Mouse (Mus musculus) stomach, embryonic 16.5 days (tissue): ENCODE measurements around the gene Gm20662. TPM values are rescaled to one million over a fixed set of nuclear protein-coding genes. Genes with fewer than 3 reads are reported as not detected.

Source experiments
- ATAC-seq: fragments of 200-750 bp; cut with Nextera tagmentation; 2 replicates; pipeline ENCODE4 v1.8.0; 2017; ENCODE audit warnings: moderate number of reproducible peaks, moderate TSS enrichment; ENCODE audit not compliant: insufficient read depth, low FRiP score
- H3K27ac ChIP-seq: fragments of 300-500 bp; sonication (generic); 2 replicates; pipeline ENCODE4 v1.5.1; 2014; ENCODE audit warnings: low read length
- H3K27me3 ChIP-seq: fragments of 300-500 bp; sonication (generic); 2 replicates; pipeline ENCODE4 v1.6.1; 2014; ENCODE audit warnings: low read length, control low read depth, mixed read lengths; ENCODE audit not compliant: control insufficient read depth, insufficient read depth
- H3K36me3 ChIP-seq: fragments of 300-500 bp; sonication (generic); 2 replicates; pipeline ENCODE4 v1.6.1; 2014; ENCODE audit warnings: low read length; ENCODE audit not compliant: control insufficient read depth, insufficient read depth
- H3K4me1 ChIP-seq: fragments of 300-500 bp; sonication (generic); 2 replicates; pipeline ENCODE4 v1.6.1; 2014; ENCODE audit warnings: low read length, control low read depth, mixed read lengths; ENCODE audit not compliant: control insufficient read depth, insufficient read depth
- H3K4me2 ChIP-seq: fragments of 300-500 bp; sonication (generic); 2 replicates; pipeline ENCODE4 v1.6.1; 2014; ENCODE audit warnings: low read depth, low read length, mixed read lengths
- H3K4me3 ChIP-seq: fragments of 300-500 bp; sonication (generic); replicated peaks from 2 replicates; pipeline ENCODE4 v1.5.1; 2014; ENCODE audit warnings: mild to moderate bottlenecking, low read length
- H3K9ac ChIP-seq: fragments of 300-500 bp; sonication (generic); 2 replicates; pipeline ENCODE4 v1.6.1; 2014; ENCODE audit warnings: low read length
- H3K9me3 ChIP-seq: fragments of 300-500 bp; sonication (generic); replicated peaks from 2 replicates; pipeline ENCODE4 v1.6.1; 2016; ENCODE audit warnings: low read length, control low read depth; ENCODE audit not compliant: control insufficient read depth
- WGBS: fragments of 180-500 bp; shearing (Covaris S2); extraction: QIAGEN DNeasy Blood & Tissue Kit; methylation state at CpG from one replicate; pipeline ENCODE4 v1.1.7; 2014; 5-methylcytosine and 5-hydroxymethylcytosine counted together
- polyA plus RNA-seq: library from polyadenylated mRNA; unstranded; fragments of >200 nt; fragmentation: Nextera tagmentation; extraction: Ambion mirVana; gene quantifications from 2 replicates; pipeline ENCODE4 v1.2.1, GENCODE M21; 2015

Gene Gm20662
- polyA plus RNA-seq, 1 experiment from 2014 or later = 0.67 TPM

DNA sequence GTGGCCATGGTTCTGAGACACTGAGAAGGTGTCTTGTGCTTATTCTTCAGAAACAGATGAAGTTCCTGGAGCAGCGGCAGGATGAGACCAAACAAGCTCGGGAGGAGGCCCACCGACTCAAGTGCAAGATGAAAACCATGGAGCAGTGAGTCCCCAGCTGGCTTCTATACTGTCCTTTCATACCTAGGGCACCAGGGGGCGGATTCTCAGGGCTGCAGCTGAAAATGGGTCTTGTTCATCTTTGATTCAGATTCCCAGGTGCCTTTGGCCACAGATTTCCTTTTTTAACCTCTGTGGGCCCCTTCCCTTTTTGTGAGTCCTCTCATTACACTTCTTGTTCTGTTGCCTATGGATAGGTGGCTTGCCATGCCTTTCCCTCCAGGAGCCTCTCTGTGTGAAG is 35.2 kb upstream of the Gm20662 start:
- H3K9me3 ChIP-seq = no peaks in the 10 kb centered on the region
- no peak overlapping the region for H3K9ac ChIP-seq
- no peak for ATAC-seq
- no peaks in the 10 kb centered on the region for H3K4me1 ChIP-seq
- H3K4me2 ChIP-seq = no peak overlapping the region
- H3K4me3 ChIP-seq = no peak overlapping the region
- 74% methylated on average over 4 of the region's 4 CpGs for WGBS
- H3K27ac ChIP-seq = no peak overlapping the region
- H3K27me3 ChIP-seq = no peaks in the 10 kb centered on the region
- H3K36me3 ChIP-seq = no peaks in the 10 kb centered on the region

DNA sequence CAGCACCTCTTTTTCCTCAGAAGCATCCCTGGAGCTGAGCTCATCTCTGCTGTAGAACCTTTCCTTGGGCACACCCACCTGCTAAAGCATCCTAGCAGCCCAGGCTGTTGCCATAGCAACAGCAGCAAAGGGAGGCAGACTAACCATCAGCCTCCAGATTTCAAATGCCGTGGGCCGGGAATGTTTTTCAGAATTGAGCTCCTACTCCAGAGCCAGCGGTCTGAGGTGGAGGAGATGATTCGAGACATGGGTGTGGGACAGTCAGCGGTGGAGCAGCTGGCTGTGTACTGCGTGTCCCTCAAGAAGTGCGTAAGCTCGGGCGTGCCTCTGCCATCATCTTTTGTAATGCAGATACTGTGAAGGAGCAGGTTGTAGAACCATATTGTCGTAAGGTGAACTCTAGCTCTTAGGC is 34.8 kb upstream of the Gm20662 start:
- H3K4me3 ChIP-seq = no peak overlapping the region
- H3K9ac ChIP-seq = no peak overlapping the region
- H3K9me3 ChIP-seq = no peaks in the 10 kb centered on the region
- H3K4me1 ChIP-seq = no peaks in the 10 kb centered on the region
- 84% methylated on average over 10 of the region's 10 CpGs for WGBS
- H3K27me3 ChIP-seq = no peaks in the 10 kb centered on the region
- ATAC-seq = no peak
- no peaks in the 10 kb centered on the region for H3K36me3 ChIP-seq
- H3K27ac ChIP-seq = no peak overlapping the region
- no peak overlapping the region for H3K4me2 ChIP-seq

DNA sequence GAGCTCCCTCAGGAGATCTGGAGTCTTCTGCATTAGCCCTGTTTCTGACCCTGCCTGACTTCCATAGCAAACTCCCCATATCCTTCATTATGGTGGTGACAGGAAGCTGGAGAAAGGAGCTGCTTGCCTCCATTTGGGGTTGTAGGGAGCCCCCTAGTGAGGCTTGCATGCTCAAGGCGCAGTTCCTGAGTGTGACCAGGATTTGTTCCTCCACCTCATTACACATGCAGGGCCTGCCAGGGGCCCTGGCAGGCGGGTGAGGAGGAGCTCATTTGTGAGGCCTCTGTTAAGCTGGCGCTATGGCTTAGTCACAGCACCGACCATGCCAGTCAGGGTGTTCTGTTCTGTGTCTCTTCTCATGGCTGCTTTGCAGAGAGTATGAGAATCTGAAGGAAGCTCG is 34.3 kb upstream of the Gm20662 start:
- H3K9me3 ChIP-seq = no peaks in the 10 kb centered on the region
- H3K27me3 ChIP-seq = no peaks in the 10 kb centered on the region
- peak; percentile 48; the same call in 1 of the 2 replicates for ATAC-seq
- no peak overlapping the region for H3K4me2 ChIP-seq
- H3K4me1 ChIP-seq = no peaks in the 10 kb centered on the region
- H3K4me3 ChIP-seq = no peak overlapping the region
- 50% methylated on average over 5 of the region's 5 CpGs for WGBS
- H3K9ac ChIP-seq = no peak overlapping the region
- H3K36me3 ChIP-seq = no peaks in the 10 kb centered on the region
- H3K27ac ChIP-seq = no peak overlapping the region

DNA sequence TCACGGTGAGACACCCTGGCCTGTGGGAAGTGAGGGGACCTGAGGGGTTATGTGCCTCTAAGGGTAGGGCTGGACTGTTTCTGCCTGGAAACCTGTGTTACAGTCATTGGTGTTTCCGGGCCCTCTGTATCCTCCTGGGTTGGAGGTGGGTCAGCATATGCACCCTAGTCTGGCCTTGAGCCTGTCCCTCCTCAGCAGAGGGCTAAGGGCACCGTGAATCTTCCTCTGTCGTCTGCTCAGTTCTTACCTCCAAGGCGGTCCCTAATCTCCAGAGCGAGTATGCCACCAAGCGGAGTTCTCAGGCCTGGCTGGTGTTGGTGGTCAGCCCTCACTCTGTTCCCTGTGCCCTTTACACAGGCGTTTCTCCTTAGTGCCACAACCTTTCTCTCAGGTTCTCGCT is 33.2 kb upstream of the Gm20662 start:
- no peaks in the 10 kb centered on the region for H3K36me3 ChIP-seq
- 94% methylated on average over 9 of the region's 9 CpGs for WGBS
- no peak for ATAC-seq

DNA sequence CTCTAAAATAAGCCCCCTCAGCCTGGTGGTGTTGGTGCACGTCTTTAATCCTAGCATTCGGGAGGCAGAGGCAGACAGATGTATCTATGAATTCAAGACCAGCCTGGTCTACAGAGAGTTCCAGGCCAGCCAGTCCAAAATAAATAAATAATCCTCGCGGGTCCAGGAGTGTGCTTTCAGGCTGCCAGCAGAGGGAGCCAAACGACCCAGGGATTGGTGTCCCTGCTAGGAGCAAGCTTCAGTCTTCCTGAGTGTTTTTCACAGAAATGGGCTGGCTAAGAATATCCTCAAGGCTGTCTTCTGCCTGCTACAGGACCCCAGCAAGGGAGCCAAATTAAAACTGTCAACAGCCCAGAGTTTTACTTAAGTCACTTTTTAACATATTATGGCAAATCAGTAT is 32.4 kb upstream of the Gm20662 start:
- H3K9ac ChIP-seq = 0 out of 2 replicates have a peak overlapping the region, but pooled peaks have one; percentile 7
- H3K4me1 ChIP-seq = no peaks in the 10 kb centered on the region
- no peak overlapping the region for H3K4me2 ChIP-seq
- no peak overlapping the region; the same call in 1 of the 2 replicates for H3K27ac ChIP-seq
- H3K9me3 ChIP-seq = no peaks in the 10 kb centered on the region
- WGBS = 16% methylated on average over 5 of the region's 5 CpGs
- no peak overlapping the region for H3K4me3 ChIP-seq
- H3K36me3 ChIP-seq = no peaks in the 10 kb centered on the region
- no peaks in the 10 kb centered on the region for H3K27me3 ChIP-seq
- ATAC-seq = peak; percentile 71

More for the DNA sequence above, 33.2 kb upstream of the Gm20662 start:
- no peak overlapping the region for H3K4me3 ChIP-seq
- H3K4me2 ChIP-seq = no peak overlapping the region
- no peak overlapping the region for H3K27ac ChIP-seq
- H3K4me1 ChIP-seq = no peaks in the 10 kb centered on the region
- no peaks in the 10 kb centered on the region for H3K9me3 ChIP-seq
- H3K27me3 ChIP-seq = no peaks in the 10 kb centered on the region
- no peak overlapping the region for H3K9ac ChIP-seq

DNA sequence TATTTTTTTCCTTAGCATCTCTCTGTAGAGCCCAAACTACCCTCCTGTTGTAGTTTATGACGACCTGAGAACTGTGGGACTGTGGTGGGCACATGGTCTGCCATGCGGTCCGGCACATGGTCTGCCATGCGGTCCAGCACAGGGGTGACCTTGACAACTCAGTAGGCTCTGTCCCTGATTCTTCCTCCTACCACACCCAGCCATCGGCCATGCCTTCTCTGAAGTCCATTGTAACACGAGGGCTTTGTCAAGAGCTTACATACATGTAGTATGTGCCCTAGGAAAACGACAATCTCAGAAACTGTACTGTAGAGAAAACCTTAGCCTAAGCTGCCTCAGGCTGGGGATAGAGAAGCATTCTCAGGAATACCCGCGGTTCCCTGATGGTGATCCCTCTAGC is 31.5 kb upstream of the Gm20662 start:
- Histone ChIP-seq H3K27me3 (no peaks in the 10 kb centered on the region), H3K9ac (no peak overlapping the region), H3K27ac (no peak overlapping the region), H3K4me2 (no peak overlapping the region), H3K4me3 (no peak overlapping the region), H3K36me3 (no peaks in the 10 kb centered on the region), H3K4me1 (no peaks in the 10 kb centered on the region), H3K9me3 (no peaks in the 10 kb centered on the region)
- WGBS = 92% methylated on average over 9 of the region's 9 CpGs
- no peak for ATAC-seq

DNA sequence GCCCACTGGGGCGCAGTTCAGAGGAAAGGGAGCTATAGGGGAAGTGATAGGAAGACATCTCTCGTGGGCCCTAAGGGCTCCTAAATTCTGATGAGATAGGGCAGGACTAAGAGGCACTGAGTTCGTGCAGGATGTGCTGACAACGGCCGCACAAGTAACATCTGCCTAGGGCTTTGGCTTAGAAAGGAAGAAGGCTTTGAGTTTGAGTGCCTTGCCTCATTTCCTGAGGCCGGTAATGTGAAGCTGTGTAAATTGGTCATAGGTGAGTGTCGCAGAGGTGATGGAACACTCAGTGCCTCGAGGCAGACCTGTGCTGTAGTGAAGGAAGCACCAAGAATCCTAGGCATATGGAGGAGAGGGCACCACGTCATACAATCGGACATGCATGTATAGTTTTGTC is 29.5 kb upstream of the Gm20662 start:
- Histone ChIP-seq H3K9ac (no peak overlapping the region), H3K36me3 (no peaks in the 10 kb centered on the region), H3K27me3 (no peaks in the 10 kb centered on the region), H3K9me3 (no peaks in the 10 kb centered on the region), H3K4me2 (no peak overlapping the region), H3K4me1 (no peaks in the 10 kb centered on the region), H3K4me3 (no peak overlapping the region), H3K27ac (no peak overlapping the region)
- no peak for ATAC-seq
- 80% methylated on average over 10 of the region's 10 CpGs for WGBS

DNA sequence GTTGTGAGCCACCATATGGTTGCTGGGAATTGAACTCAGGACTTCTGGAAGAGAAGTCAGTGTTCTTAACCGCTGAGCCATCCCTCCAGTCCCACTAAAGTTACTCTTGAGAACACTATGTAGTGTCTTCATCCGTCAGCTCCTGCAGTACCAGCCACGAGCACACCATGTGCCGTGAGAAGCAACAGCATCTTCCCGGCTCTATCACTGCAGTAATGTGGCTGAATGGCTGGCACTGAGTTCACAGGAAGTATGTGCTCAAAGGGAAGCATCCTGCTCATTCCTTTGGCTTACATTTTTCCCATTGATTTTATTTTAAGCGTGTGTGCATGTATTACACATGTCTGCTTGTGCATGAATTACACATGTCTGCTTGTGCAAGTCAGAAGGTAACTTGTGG is 28.7 kb upstream of the Gm20662 start:
- no peak overlapping the region for H3K4me2 ChIP-seq
- no peaks in the 10 kb centered on the region for H3K9me3 ChIP-seq
- H3K4me3 ChIP-seq = no peak overlapping the region
- no peak overlapping the region for H3K27ac ChIP-seq
- no peaks in the 10 kb centered on the region for H3K27me3 ChIP-seq
- no peak for ATAC-seq
- no peaks in the 10 kb centered on the region for H3K4me1 ChIP-seq
- 85% methylated on average over 6 of the region's 6 CpGs for WGBS
- no peak overlapping the region for H3K9ac ChIP-seq
- no peaks in the 10 kb centered on the region for H3K36me3 ChIP-seq

DNA sequence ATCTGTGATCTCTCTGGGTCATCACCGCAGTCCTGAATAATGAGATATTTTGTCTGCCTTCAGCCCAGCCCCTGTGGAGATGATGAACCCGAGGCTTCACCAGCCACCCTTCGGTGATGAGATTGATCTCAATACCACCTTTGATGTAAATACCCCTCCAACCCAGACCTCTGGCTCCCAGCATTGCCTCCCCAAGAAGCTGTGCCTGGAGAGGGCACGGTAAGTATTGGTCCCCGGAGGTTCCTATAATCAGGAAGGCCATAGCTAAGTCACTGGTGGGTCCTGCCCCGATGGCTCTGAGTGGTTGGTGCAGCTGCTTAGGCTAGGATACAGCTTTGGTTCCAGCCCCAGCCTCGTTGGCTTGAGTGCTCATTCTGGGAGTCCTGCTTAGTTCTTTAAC is 27.6 kb upstream of the Gm20662 start:
- Histone ChIP-seq H3K36me3 (no peaks in the 10 kb centered on the region), H3K4me1 (no peaks in the 10 kb centered on the region), H3K9ac (no peak overlapping the region), H3K4me3 (no peak overlapping the region), H3K9me3 (no peaks in the 10 kb centered on the region), H3K27ac (no peak overlapping the region), H3K4me2 (no peak overlapping the region), H3K27me3 (no peaks in the 10 kb centered on the region)
- no peak for ATAC-seq
- WGBS = 89% methylated on average over 7 of the region's 7 CpGs

DNA sequence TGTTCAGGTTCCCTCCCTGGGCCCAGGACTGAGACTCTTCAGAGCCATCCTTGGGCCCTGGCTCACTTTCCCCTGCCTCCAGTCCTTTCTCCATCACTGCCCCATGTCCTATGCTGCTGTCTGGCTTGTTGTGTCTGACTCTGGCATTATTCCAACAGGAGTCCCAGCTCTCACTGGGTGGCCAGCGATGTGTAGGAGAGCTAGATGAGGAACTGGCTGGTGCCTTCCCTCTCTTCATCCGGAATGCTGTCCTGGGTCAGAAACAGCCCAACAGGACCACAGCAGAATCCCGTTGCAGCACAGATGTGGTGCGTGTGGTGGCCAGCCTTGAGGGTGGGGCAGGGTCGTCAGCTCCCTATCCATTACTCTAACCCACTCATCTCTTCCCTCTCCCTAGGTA is 25.8 kb upstream of the Gm20662 start:
- 83% methylated on average over 5 of the region's 5 CpGs for WGBS

More for the DNA sequence above, 25.8 kb upstream of the Gm20662 start:
- no peak for ATAC-seq
- H3K27me3 ChIP-seq = no peaks in the 10 kb centered on the region
- no peak overlapping the region for H3K27ac ChIP-seq
- H3K4me3 ChIP-seq = no peak overlapping the region
- no peak overlapping the region for H3K4me2 ChIP-seq
- H3K9me3 ChIP-seq = no peaks in the 10 kb centered on the region
- H3K36me3 ChIP-seq = no peaks in the 10 kb centered on the region
- H3K9ac ChIP-seq = no peak overlapping the region
- peaks cover 6% of the 10 kb centered on the region for H3K4me1 ChIP-seq
